In genomic region chr2:120069466-120069990, GRCm38 (mm10) we compare ENCODE assay signal across 10 mouse cellular contexts. TPM values are rescaled to one million over a fixed set of nuclear protein-coding genes. Genes with fewer than 3 reads are reported as not detected.
DNase-seq lines count a peak whose midpoint lies in the region; ATAC-seq lines count a peak whose summit lies in the region.
"Had no signal": no experiment of that assay in that cellular context is flagged by ENCODE, and none has a peak within 500 bp of the region (broad histone marks: within the 10 kb centered on the region; RNA-seq: fewer than 3 reads in every experiment).

No protein-coding gene starts in this region.

- H3K9me3 ChIP-seq in limb, embryonic 11.5 days (ENCODE audit: control insufficient read depth, low read length) = no peaks in the 10 kb centered on the region
- no peaks in the 10 kb centered on the region for H3K9me3 ChIP-seq in limb, embryonic 10.5 days (replicated peaks)
- H3K9me3 ChIP-seq: liver, embryonic 15.5 days had no signal

- ATAC-seq in limb, embryonic 11.5 days (ENCODE audit: insufficient number of reproducible peaks, low FRiP score, low TSS enrichment, low read depth) = 0 out of 2 replicates have a peak, but pooled peaks have one; percentile 28

- no peak for DNase-seq in limb, embryonic 11.5 days (ENCODE audit: low spot score)
- no peak for DNase-seq in limb, embryonic 10.5 days (ENCODE audit: low spot score)
- peak; percentile 36 to 49 for DNase-seq in frontal cortex, postnatal 25 days (ENCODE audit: low spot score in 2 of 2)
- DNase-seq in left cerebral cortex, adult 9 months (ENCODE audit: low spot score in 2 of 2) = peak; percentile 49 to 82
- DNase-seq in right cerebral cortex, postnatal 25 days = peak; percentile 63
- DNase-seq in adrenal gland, postnatal 25 days = no peak
- no peak for DNase-seq in kidney, postnatal 10 days
- DNase-seq in thymus, postnatal 36 days = no peak
- DNase-seq: kidney, adult 11 months had no signal

- no peak overlapping the region for H3K27ac ChIP-seq in limb, embryonic 11.5 days (replicated peaks; ENCODE audit: low read depth, low read length)
- no peak overlapping the region for H3K27ac ChIP-seq in limb, embryonic 10.5 days
- H3K27ac ChIP-seq: liver, embryonic 15.5 days had no signal

- no peaks in the 10 kb centered on the region for H3K27me3 ChIP-seq in limb, embryonic 11.5 days (ENCODE audit: control insufficient read depth, insufficient read depth, low read length)
- H3K27me3 ChIP-seq in limb, embryonic 10.5 days (ENCODE audit: low read depth, poor library complexity, severe bottlenecking) = peaks cover 13% of the 10 kb centered on the region

- WGBS in limb, embryonic 11.5 days = 73% methylated on average over 8 of the region's 8 CpGs
- WGBS in limb, embryonic 10.5 days = 76% methylated on average over 8 of the region's 8 CpGs

- no peaks in the 10 kb centered on the region for H3K36me3 ChIP-seq in limb, embryonic 11.5 days (ENCODE audit: control insufficient read depth, insufficient read depth, low read length)
- H3K36me3 ChIP-seq in limb, embryonic 10.5 days = no peaks in the 10 kb centered on the region
- H3K36me3 ChIP-seq: liver, embryonic 15.5 days had no signal

- H3K4me1 ChIP-seq in limb, embryonic 11.5 days (ENCODE audit: control insufficient read depth, insufficient read depth, low read length) = no peaks in the 10 kb centered on the region
- no peaks in the 10 kb centered on the region; the same call in 1 of the 2 replicates for H3K4me1 ChIP-seq in limb, embryonic 10.5 days
- H3K4me1 ChIP-seq: liver, embryonic 15.5 days had no signal

- no peak overlapping the region for H3K9ac ChIP-seq in limb, embryonic 11.5 days (ENCODE audit: low read length)
- H3K9ac ChIP-seq: liver, embryonic 15.5 days had no signal

- H3K4me2 ChIP-seq in limb, embryonic 11.5 days (ENCODE audit: low read depth, severe bottlenecking) = no peak overlapping the region
- H3K4me2 ChIP-seq: liver, embryonic 15.5 days had no signal

- no peak overlapping the region for H3K4me3 ChIP-seq in limb, embryonic 11.5 days (ENCODE audit: low read depth, low read length)
- no peak overlapping the region for H3K4me3 ChIP-seq in limb, embryonic 10.5 days
- H3K4me3 ChIP-seq: liver, embryonic 15.5 days had no signal

RNA-seq across cellular contexts. Expression of gene Pla2g4b, which starts 36.3 kb away (rescaled TPM):
- 1.4 and 1.9 TPM in 2 replicates for polyA plus RNA-seq in limb, embryonic 11.5 days (2014; fragmentation: Nextera tagmentation; extraction: Ambion mirVana)
- 1.4 and 3.9 TPM in 2 replicates for polyA plus RNA-seq in limb, embryonic 10.5 days (2016; fragmentation: Nextera tagmentation; extraction: Ambion mirVana)
- 2.7 and 3.9 TPM in 2 replicates for total RNA-seq in adrenal gland, postnatal 25 days (2021)

RNA-seq across cellular contexts. Expression of gene Gm28042, which starts 42.2 kb away (rescaled TPM):
- 1.6 and 3.5 TPM in 2 replicates for polyA plus RNA-seq in limb, embryonic 11.5 days (2014; fragmentation: Nextera tagmentation; extraction: Ambion mirVana)
- polyA plus RNA-seq in limb, embryonic 10.5 days (2016; fragmentation: Nextera tagmentation; extraction: Ambion mirVana) = 3.6 and 4.3 TPM in 2 replicates
- 2.6 and 2.8 TPM in 2 replicates for total RNA-seq in adrenal gland, postnatal 25 days (2021)

RNA-seq across cellular contexts. Expression of gene Jmjd7, which starts 42.2 kb away (rescaled TPM):
- 18.5 and 22.2 TPM in 2 replicates for polyA plus RNA-seq in limb, embryonic 11.5 days (2014; fragmentation: Nextera tagmentation; extraction: Ambion mirVana)
- polyA plus RNA-seq in limb, embryonic 10.5 days (2016; fragmentation: Nextera tagmentation; extraction: Ambion mirVana) = 19.8 and 25.1 TPM in 2 replicates
- 11.3 and 13.0 TPM in 2 replicates for total RNA-seq in adrenal gland, postnatal 25 days (2021)

Comparison
In these comparisons a context has a peak if more than half of its experiments do, and no peak if none do; other contexts are left out.
1. DNase-seq: peak in frontal cortex, postnatal 25 days (2 of 2), left cerebral cortex, adult 9 months (2 of 2) and right cerebral cortex, postnatal 25 days (single experiment); none in limb, embryonic 11.5 days (single experiment), limb, embryonic 10.5 days (single experiment), adrenal gland, postnatal 25 days (single experiment), kidney, postnatal 10 days (single experiment) and thymus, postnatal 36 days (0 of 2).